Comparison of ENCODE assay signal across 8 mouse cellular contexts in the genomic region with DNA sequence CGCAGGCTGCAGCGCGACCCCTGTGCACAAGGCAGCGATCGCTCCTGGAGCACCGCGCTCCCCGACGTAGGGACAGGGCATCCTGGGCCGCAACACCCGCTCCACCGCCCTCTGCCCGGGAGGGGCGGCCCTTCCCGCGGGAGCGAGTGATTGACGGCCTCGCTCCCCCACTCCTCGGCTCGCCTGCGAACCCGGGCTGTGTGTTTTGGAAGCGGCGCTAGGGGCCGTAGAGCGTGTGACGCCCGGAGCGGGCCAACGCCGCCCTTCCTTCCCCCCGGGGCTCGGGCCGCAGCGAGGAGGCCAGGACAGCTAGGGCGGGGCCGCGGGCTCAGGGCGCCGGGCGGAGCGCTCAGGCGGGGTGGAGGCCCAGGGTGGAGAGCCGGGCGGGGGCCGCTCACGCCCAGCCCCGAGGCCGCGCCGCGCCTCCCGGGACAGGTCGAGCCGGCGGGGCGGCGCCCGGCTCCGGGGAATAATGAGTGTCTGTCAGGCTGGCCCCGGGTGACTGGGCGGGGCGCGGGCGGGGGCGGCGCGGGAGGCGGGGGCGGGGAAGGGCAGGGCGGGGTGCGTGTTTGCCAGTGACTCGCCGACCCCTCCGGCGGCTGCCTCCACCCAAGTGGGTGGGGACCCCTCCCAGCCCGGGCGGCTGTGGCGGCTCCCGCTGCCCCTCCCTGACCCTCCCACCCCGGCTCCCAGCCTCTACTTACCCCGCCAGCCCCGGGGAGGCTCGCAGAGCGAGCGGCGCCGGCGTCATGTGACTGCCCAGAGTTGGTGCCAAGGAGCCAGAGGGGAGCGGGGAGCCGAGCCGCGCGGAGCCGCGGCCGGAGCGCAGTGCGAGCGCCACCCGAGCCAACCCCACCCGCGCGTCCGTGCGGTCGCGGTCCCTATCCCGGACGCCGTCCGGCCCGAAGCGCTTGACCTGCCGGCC. TPM values are rescaled to one million over a fixed set of nuclear protein-coding genes. Genes with fewer than 3 reads are reported as not detected.
DNase-seq lines count a peak whose midpoint lies in the region; ATAC-seq and TF ChIP-seq lines count a peak whose summit lies in the region.

Gene Klf3 (plus strand): TSS at position 594 of the 925 bp plus-strand sequence.

- H3K27me3 ChIP-seq in hindbrain, embryonic 16.5 days (replicated peaks; ENCODE audit: control insufficient read depth, insufficient read depth, low read length), result no peaks in the 10 kb centered on the region

- peaks cover 18% of the 10 kb centered on the region for H3K4me1 ChIP-seq in hindbrain, embryonic 16.5 days (ENCODE audit: control insufficient read depth, insufficient read depth, low read depth, low read length)

- H3K36me3 ChIP-seq in hindbrain, embryonic 16.5 days (ENCODE audit: control insufficient read depth, insufficient read depth, low read length), result no peaks in the 10 kb centered on the region

- 0 out of 2 replicates have a peak, but pooled peaks have one; percentile 16 for TF ChIP-seq CTCF in gastrocnemius, adult 2 months (IDR thresholded peaks at IDR 0.05)
- TF ChIP-seq CTCF in left cerebral cortex, adult 2 months (IDR thresholded peaks at IDR 0.05), result peak; percentile 3; the same call in 1 of the 2 replicates

- ATAC-seq in hindbrain, embryonic 16.5 days, result peak; percentile 92
- peak; percentile 77 for ATAC-seq in megakaryocyte, adult 5-6 weeks (ENCODE audit: poor library complexity, severe bottlenecking)

- intact Hi-C loops in gastrocnemius, adult 2 months (cut with DNase I), result loop anchor here (5.0 kb wide), 2 partner anchors 101 to 206 kb away; no protein-coding TSS in a partner anchor
- intact Hi-C loops in left cerebral cortex, adult 2 months (cut with DNase I), result loop anchor here (2.0 kb wide), 1 partner anchor 102 kb away; no protein-coding TSS in a partner anchor

- H3K9ac ChIP-seq in hindbrain, embryonic 16.5 days (ENCODE audit: low read depth, low read length), result peak within 1 kb of the TSS; percentile 86

- H3K4me2 ChIP-seq in hindbrain, embryonic 16.5 days (ENCODE audit: low read length), result peak within 1 kb of the TSS; percentile 85

- WGBS in hindbrain, embryonic 16.5 days, result under 1% methylated on average over 72 of the region's 116 CpGs

- H3K4me3 ChIP-seq in gastrocnemius, adult 2 months, result peak within 1 kb of the TSS; percentile 99
- H3K4me3 ChIP-seq in hindbrain, embryonic 16.5 days (ENCODE audit: low read length), result peak within 1 kb of the TSS; percentile 60
- H3K4me3 ChIP-seq in left cerebral cortex, adult 2 months, result peak within 1 kb of the TSS; percentile 75

- peak; percentile 98 for DNase-seq in ZHBTc4 (ENCODE audit: low read depth, low spot score)
- peak; percentile 65 to 77 for DNase-seq in cerebellum, postnatal 4 days (ENCODE audit: low spot score in 2 of 2)
- peak; percentile 98 for DNase-seq in gastrocnemius, adult 2 months
- DNase-seq in left cerebral cortex, adult 2 months (ENCODE audit: extremely low spot score in 1 of 2, low spot score in 2 of 2), result peak; percentile 78 to 85
- DNase-seq in right cerebral cortex, adult 2 months (ENCODE audit: low spot score in 2 of 2), result peak; percentile 66 to 75
- peak; percentile 76 for DNase-seq in urinary bladder, postnatal 10 days (ENCODE audit: low spot score)

- peak within 1 kb of the TSS; percentile 100 for H3K27ac ChIP-seq in gastrocnemius, adult 2 months
- H3K27ac ChIP-seq in hindbrain, embryonic 16.5 days (ENCODE audit: low read depth, low read length), result peak within 1 kb of the TSS; percentile 90
- H3K27ac ChIP-seq in left cerebral cortex, adult 2 months, result peak within 1 kb of the TSS; percentile 96

- H3K9me3 ChIP-seq in hindbrain, embryonic 16.5 days (ENCODE audit: control insufficient read depth, low read length), result no peaks in the 10 kb centered on the region; the same call in 1 of the 2 replicates

RNA-seq across cellular contexts. Expression of gene Klf3, which starts in this region (rescaled TPM):
- 10 to 100 TPM; 18.2 to 20.4 TPM for total RNA-seq in gastrocnemius, adult 2 months (2021)
- 23.7 and 23.8 TPM in 2 replicates for polyA plus RNA-seq in hindbrain, embryonic 16.5 days (2015; fragmentation: Nextera tagmentation; extraction: Ambion mirVana)
- total RNA-seq in left cerebral cortex, adult 2 months (2021), result 10 to 100 TPM; 28.4 to 35.8 TPM
- 114 and 119 TPM in 2 replicates for total RNA-seq in megakaryocyte, adult 5-6 weeks (2015)
- total RNA-seq in megakaryocyte, adult 5-6 weeks (2017), result 43.4 and 55.4 TPM in 2 replicates

Comparison
In these comparisons a context has a peak if more than half of its experiments do, and no peak if none do; other contexts are left out.
1. Peak in every context shown above with its lines: DNase-seq, ATAC-seq, H3K4me3 ChIP-seq and H3K27ac ChIP-seq.